Mouse (Mus musculus) frontal cortex, postnatal 10 days (tissue): ENCODE measurements around the gene Col5a1.

Source experiments
- DNase-seq, 2 experiments: peaks; one replicate each; pipeline ENCODE4 v3.0.0; 2022; ENCODE audit warnings: low spot score in 2 of 2, mixed read lengths in 1 of 2

Col5a1 gene

GRCm38 (mm10) chr2:28084768-28085167 is 198.5 kb downstream of the Col5a1 start, which contains the start of gene Fcnb:
Gene Fcnb (minus strand): TSS chr2:28084885.
- DNase-seq = no peak

DNA sequence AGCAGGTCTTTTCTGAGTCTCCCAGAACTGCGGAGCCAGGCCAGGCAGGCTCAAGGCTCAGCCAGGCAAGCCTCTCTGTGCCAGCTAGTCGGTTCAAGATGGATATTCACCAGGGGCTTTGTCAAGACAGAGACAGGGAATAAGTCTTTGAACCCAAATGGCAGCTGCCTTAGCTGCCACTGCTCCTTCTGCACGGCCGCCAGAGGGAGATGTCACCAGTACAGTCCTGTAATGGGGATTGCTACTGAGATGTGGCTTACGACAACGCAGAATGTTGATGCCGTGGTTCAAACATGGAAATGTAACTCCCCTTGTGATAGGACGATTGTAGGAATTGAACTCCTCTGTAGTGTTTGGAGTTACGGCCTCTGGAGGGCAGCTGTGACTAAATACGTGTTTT is 199.9 kb downstream of the Col5a1 start:
- DNase-seq = no peak

- no peak for DNase-seq
Measured at GRCm38 (mm10) chr2:28089095-28089494, 202.9 kb downstream of the Col5a1 start.
